Comparison of ENCODE assay signal across 10 mouse cellular contexts in the genomic region with DNA sequence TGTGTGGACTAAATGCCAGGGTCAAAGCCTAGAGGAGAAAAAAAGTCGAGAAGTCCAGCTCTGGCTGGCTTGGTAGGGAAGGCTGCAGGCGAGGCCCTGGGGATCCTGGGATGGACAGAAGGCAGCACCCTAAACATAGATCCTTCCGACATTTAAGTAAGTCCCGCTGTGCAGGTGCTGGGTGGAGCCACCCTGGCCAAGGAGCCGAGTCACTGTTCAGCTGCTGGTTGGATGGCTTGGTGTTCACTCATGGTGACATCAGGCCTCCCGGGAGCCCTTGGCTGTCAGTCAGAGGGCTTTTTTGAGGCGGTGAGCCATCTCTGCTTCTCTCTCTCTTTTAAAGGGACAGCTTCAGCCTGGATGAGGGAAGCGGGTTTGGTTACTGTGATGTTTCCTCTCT. TPM values are rescaled to one million over a fixed set of nuclear protein-coding genes. Genes with fewer than 3 reads are reported as not detected.
DNase-seq lines count a peak whose midpoint lies in the region; ATAC-seq and TF ChIP-seq lines count a peak whose summit lies in the region.
"Had no signal": no experiment of that assay in that cellular context is flagged by ENCODE, and none has a peak within 500 bp of the region (broad histone marks: within the 10 kb centered on the region; RNA-seq: fewer than 3 reads in every experiment).

No protein-coding gene starts in this region.

- no peaks in the 10 kb centered on the region for H3K36me3 ChIP-seq in heart, embryonic 11.5 days (ENCODE audit: control insufficient read depth, insufficient read depth, low read length)
- no peaks in the 10 kb centered on the region for H3K36me3 ChIP-seq in midbrain, postnatal 0 days (ENCODE audit: insufficient read depth, low read length)
- no peaks in the 10 kb centered on the region for H3K36me3 ChIP-seq in liver, postnatal 0 days (replicated peaks; ENCODE audit: insufficient read depth, low read length)
- H3K36me3 ChIP-seq: limb, embryonic 15.5 days had no signal

- H3K27ac ChIP-seq in heart, embryonic 11.5 days (ENCODE audit: low read depth, low read length), result no peak overlapping the region
- peak overlapping the region; percentile 38; the same call in 1 of the 2 replicates for H3K27ac ChIP-seq in midbrain, postnatal 0 days (ENCODE audit: low read depth, low read length)
- no peak overlapping the region for H3K27ac ChIP-seq in liver, postnatal 0 days (ENCODE audit: low read depth)
- H3K27ac ChIP-seq: limb, embryonic 15.5 days had no signal

- H3K9me3 ChIP-seq in heart, embryonic 11.5 days (replicated peaks; ENCODE audit: control insufficient read depth, low read length), result no peaks in the 10 kb centered on the region
- H3K9me3 ChIP-seq in midbrain, postnatal 0 days (ENCODE audit: low read length), result no peaks in the 10 kb centered on the region
- no peaks in the 10 kb centered on the region for H3K9me3 ChIP-seq in liver, postnatal 0 days (ENCODE audit: low read length)
- H3K9me3 ChIP-seq: limb, embryonic 15.5 days had no signal

- H3K4me1 ChIP-seq in heart, embryonic 11.5 days (ENCODE audit: control insufficient read depth, insufficient read depth, low read length), result no peaks in the 10 kb centered on the region
- no peaks in the 10 kb centered on the region for H3K4me1 ChIP-seq in midbrain, postnatal 0 days (ENCODE audit: insufficient read depth, low read length)
- no peaks in the 10 kb centered on the region for H3K4me1 ChIP-seq in liver, postnatal 0 days (ENCODE audit: insufficient read depth)
- H3K4me1 ChIP-seq: limb, embryonic 15.5 days had no signal

- peak; percentile 65 for DNase-seq in right cerebral cortex, adult 18-20 months
- DNase-seq in right cerebral cortex, postnatal 4 days, result no peak
- DNase-seq in cerebellum, adult 8-10 months, result peak; percentile 88
- DNase-seq in midbrain, postnatal 0 days (ENCODE audit: low spot score), result peak; percentile 73
- no peak for DNase-seq in natural killer cell, adult 2 months (ENCODE audit: low spot score in 2 of 2)
- no peak for DNase-seq in layer of hippocampus, adult 11-12 months (ENCODE audit: low spot score)
- no peak for DNase-seq in liver, postnatal 0 days

- no peak for TF ChIP-seq EP300 in liver, postnatal 0 days (IDR thresholded peaks at IDR 0.05; ENCODE audit: low read depth)

- no peak for ATAC-seq in heart, embryonic 11.5 days (replicated peaks; ENCODE audit: insufficient number of reproducible peaks, low FRiP score, low TSS enrichment)
- peak; percentile 70 for ATAC-seq in midbrain, postnatal 0 days (ENCODE audit: low FRiP score)
- no peak for ATAC-seq in liver, postnatal 0 days

- H3K9ac ChIP-seq in heart, embryonic 11.5 days (ENCODE audit: low read depth, low read length), result no peak overlapping the region
- H3K9ac ChIP-seq in midbrain, postnatal 0 days (replicated peaks; ENCODE audit: low read length, poor library complexity, severe bottlenecking), result 0 out of 2 replicates have a peak overlapping the region, but pooled peaks have one; percentile 1
- no peak overlapping the region for H3K9ac ChIP-seq in liver, postnatal 0 days (replicated peaks)
- H3K9ac ChIP-seq: limb, embryonic 15.5 days had no signal

- WGBS in heart, embryonic 11.5 days (ENCODE audit: insufficient replicate concordance), result 27% methylated on average over 8 of the region's 8 CpGs
- 31% methylated on average over 8 of the region's 8 CpGs for WGBS in midbrain, postnatal 0 days
- 32% methylated on average over 8 of the region's 8 CpGs for WGBS in liver, postnatal 0 days (ENCODE audit: insufficient replicate concordance)

- no peaks in the 10 kb centered on the region for H3K27me3 ChIP-seq in heart, embryonic 11.5 days (ENCODE audit: control insufficient read depth, insufficient read depth, low read length)
- no peaks in the 10 kb centered on the region for H3K27me3 ChIP-seq in midbrain, postnatal 0 days (ENCODE audit: insufficient read depth, low read length)
- H3K27me3 ChIP-seq in liver, postnatal 0 days (ENCODE audit: insufficient read depth, low read length), result no peaks in the 10 kb centered on the region

- H3K4me3 ChIP-seq in heart, embryonic 11.5 days (ENCODE audit: low read depth, low read length), result no peak overlapping the region
- H3K4me3 ChIP-seq in midbrain, postnatal 0 days (ENCODE audit: low read depth, low read length), result no peak overlapping the region
- H3K4me3 ChIP-seq in liver, postnatal 0 days (ENCODE audit: low read depth, low read length), result no peak overlapping the region
- H3K4me3 ChIP-seq: limb, embryonic 15.5 days had no signal

- peak overlapping the region; percentile 53 for H3K4me2 ChIP-seq in heart, embryonic 11.5 days
- H3K4me2 ChIP-seq in midbrain, postnatal 0 days (ENCODE audit: low read depth, low read length, poor library complexity, severe bottlenecking), result 0 out of 2 replicates have a peak overlapping the region, but pooled peaks have one; percentile 20
- H3K4me2 ChIP-seq in liver, postnatal 0 days (ENCODE audit: low read depth, low read length), result no peak overlapping the region
- H3K4me2 ChIP-seq: limb, embryonic 15.5 days had no signal

- no peak for TF ChIP-seq CTCF in midbrain, postnatal 0 days (IDR thresholded peaks at IDR 0.05)
- TF ChIP-seq CTCF in liver, postnatal 0 days (IDR thresholded peaks at IDR 0.05; ENCODE audit: low read depth), result no peak

RNA-seq across cellular contexts. Expression of a gene that starts 21.0 kb away (rescaled TPM):
- 0.04 and 0.17 TPM in 2 replicates for polyA plus RNA-seq in heart, embryonic 11.5 days (2014; fragmentation: Nextera tagmentation; extraction: Ambion mirVana)
- total RNA-seq in midbrain, postnatal 0 days (2014; rRNA removed), result 85.1 and 85.3 TPM in 2 replicates
- 18.4 and 22.8 TPM in 2 replicates for polyA plus RNA-seq in midbrain, postnatal 0 days (2015; fragmentation: Nextera tagmentation; extraction: Ambion mirVana)
- 1.1 and 1.4 TPM in 2 replicates for polyA plus RNA-seq in liver, postnatal 0 days (2015; fragmentation: Nextera tagmentation; extraction: Ambion mirVana)
- total RNA-seq: neutrophil, adult 5-6 weeks had no signal

RNA-seq across cellular contexts. Expression of a gene that starts 55.2 kb away (rescaled TPM):
- polyA plus RNA-seq in heart, embryonic 11.5 days (2014; fragmentation: Nextera tagmentation; extraction: Ambion mirVana), result 254 and 271 TPM in 2 replicates
- 160 and 223 TPM in 2 replicates for total RNA-seq in midbrain, postnatal 0 days (2014; rRNA removed)
- polyA plus RNA-seq in midbrain, postnatal 0 days (2015; fragmentation: Nextera tagmentation; extraction: Ambion mirVana), result 649 and 656 TPM in 2 replicates
- 81.1 and 85.8 TPM in 2 replicates for polyA plus RNA-seq in liver, postnatal 0 days (2015; fragmentation: Nextera tagmentation; extraction: Ambion mirVana)

Comparison
In these comparisons a context has a peak if more than half of its experiments do, and no peak if none do; other contexts are left out.
1. DNase-seq: peak in right cerebral cortex, adult 18-20 months (single experiment), cerebellum, adult 8-10 months (single experiment) and midbrain, postnatal 0 days (single experiment); none in right cerebral cortex, postnatal 4 days (single experiment), natural killer cell, adult 2 months (0 of 2), layer of hippocampus, adult 11-12 months (single experiment) and liver, postnatal 0 days (single experiment).